Mouse (Mus musculus): ENCODE measurements around the gene Chst8.

- TF ChIP-seq EP300 (optimal IDR thresholded peaks at IDR 0.05) (no peak), CTCF (IDR thresholded peaks at IDR 0.05; ENCODE audit: low read depth) (no peak)
These were observed 35.4 kb upstream of the Chst8 start for GRCm38 (mm10) chr7:34847900-34848299.

Data from stomach, postnatal 0 days (tissue).